ENCODE assay signal across 10 mouse cellular contexts in genomic region chr14:34508187-34508840, GRCm38 (mm10). TPM values are rescaled to one million over a fixed set of nuclear protein-coding genes. Genes with fewer than 3 reads are reported as not detected.
A peak's percentile ranks its signal among the peaks of the same experiment; 100 is the strongest.
DNase-seq lines count a peak whose midpoint lies in the region; ATAC-seq and TF ChIP-seq lines count a peak whose summit lies in the region.
"Had no signal": no experiment of that assay in that cellular context is flagged by ENCODE, and none has a peak within 500 bp of the region (broad histone marks: within the 10 kb centered on the region; RNA-seq: fewer than 3 reads in every experiment).

No protein-coding gene starts in this region.

- peaks cover 31% of the 10 kb centered on the region for H3K4me1 ChIP-seq in heart, embryonic 16.5 days (ENCODE audit: control insufficient read depth, insufficient read depth, low read length)
- H3K4me1 ChIP-seq in G1E (ENCODE audit: insufficient read depth, low read depth, low read length): peaks cover 12% of the 10 kb centered on the region
- H3K4me1 ChIP-seq in embryonic facial prominence, embryonic 15.5 days: peaks cover 19% of the 10 kb centered on the region
- peaks cover 25% of the 10 kb centered on the region for H3K4me1 ChIP-seq in megakaryocyte, embryonic 14.5 days
- peaks cover 2% of the 10 kb centered on the region; the same call in 1 of the 2 replicates for H3K4me1 ChIP-seq in kidney, adult 2 months (ENCODE audit: control insufficient read depth, insufficient read depth, low read length)

- ATAC-seq in heart, embryonic 16.5 days (replicated peaks; ENCODE audit: extremely low read depth, insufficient read depth, low FRiP score): no peak
- ATAC-seq in G1E (ENCODE audit: extremely low read depth, insufficient number of reproducible peaks, low FRiP score, poor library complexity, severe bottlenecking): peak; percentile 66
- ATAC-seq in embryonic facial prominence, embryonic 15.5 days (ENCODE audit: insufficient number of reproducible peaks, low FRiP score, low TSS enrichment, low read depth): 0 out of 2 replicates have a peak, but pooled peaks have one; percentile 32

- TF ChIP-seq CTCF in G1E (IDR thresholded peaks at IDR 0.05; ENCODE audit: low read depth, low read length): no peak
- no peak for TF ChIP-seq CTCF in kidney, adult 2 months (conservative IDR thresholded peaks at IDR 0.05; ENCODE audit: insufficient read depth, insufficient read length, low read depth, low read length)

- no peaks in the 10 kb centered on the region for H3K9me3 ChIP-seq in heart, embryonic 16.5 days (replicated peaks; ENCODE audit: control insufficient read depth, low read length)
- no peaks in the 10 kb centered on the region for H3K9me3 ChIP-seq in G1E (replicated peaks)
- H3K9me3 ChIP-seq in embryonic facial prominence, embryonic 15.5 days (replicated peaks): no peaks in the 10 kb centered on the region
- no peaks in the 10 kb centered on the region for H3K9me3 ChIP-seq in megakaryocyte, embryonic 14.5 days

- no peak overlapping the region for H3K27ac ChIP-seq in heart, embryonic 16.5 days (ENCODE audit: low read length)
- H3K27ac ChIP-seq in embryonic facial prominence, embryonic 15.5 days (replicated peaks): 0 out of 2 replicates have a peak overlapping the region, but pooled peaks have one; percentile 1
- H3K27ac ChIP-seq in kidney, adult 2 months (ENCODE audit: insufficient read depth, low read depth, low read length): no peak overlapping the region

- H3K36me3 ChIP-seq in heart, embryonic 16.5 days (ENCODE audit: control insufficient read depth, insufficient read depth): no peaks in the 10 kb centered on the region
- no peaks in the 10 kb centered on the region for H3K36me3 ChIP-seq in G1E (replicated peaks)
- H3K36me3 ChIP-seq in embryonic facial prominence, embryonic 15.5 days: no peaks in the 10 kb centered on the region
- H3K36me3 ChIP-seq in megakaryocyte, embryonic 14.5 days (replicated peaks; ENCODE audit: low read length): no peaks in the 10 kb centered on the region
- no peaks in the 10 kb centered on the region for H3K36me3 ChIP-seq in kidney, adult 2 months (ENCODE audit: control insufficient read depth, insufficient read depth, low read length)

- H3K9ac ChIP-seq in heart, embryonic 16.5 days (ENCODE audit: low read length): no peak overlapping the region
- H3K9ac ChIP-seq in embryonic facial prominence, embryonic 15.5 days: no peak overlapping the region

- 48% methylated on average over 4 of the region's 4 CpGs for WGBS in heart, embryonic 16.5 days
- 37% methylated on average over 4 of the region's 4 CpGs for WGBS in embryonic facial prominence, embryonic 15.5 days
- 46% methylated on average over 4 of the region's 4 CpGs for WGBS in kidney, adult 2 months

- no peaks in the 10 kb centered on the region; the same call in none of the 2 replicates for H3K27me3 ChIP-seq in heart, embryonic 16.5 days (ENCODE audit: control insufficient read depth, insufficient read depth, low read length)
- no peaks in the 10 kb centered on the region for H3K27me3 ChIP-seq in G1E (ENCODE audit: insufficient read depth, low read length)
- H3K27me3 ChIP-seq in embryonic facial prominence, embryonic 15.5 days: no peaks in the 10 kb centered on the region
- peaks cover 63% of the 10 kb centered on the region for H3K27me3 ChIP-seq in megakaryocyte, embryonic 14.5 days (replicated peaks)
- H3K27me3 ChIP-seq in kidney, adult 2 months (replicated peaks; ENCODE audit: control insufficient read depth, insufficient read depth, low read length): no peaks in the 10 kb centered on the region

- H3K4me2 ChIP-seq in heart, embryonic 16.5 days (ENCODE audit: low read depth, low read length): 0 out of 2 replicates have a peak overlapping the region, but pooled peaks have one; percentile 2
- no peak overlapping the region for H3K4me2 ChIP-seq in embryonic facial prominence, embryonic 15.5 days (replicated peaks)

- no peak overlapping the region for H3K4me3 ChIP-seq in heart, embryonic 16.5 days (ENCODE audit: low read length)
- H3K4me3 ChIP-seq in G1E (ENCODE audit: low read depth, low read length): no peak overlapping the region
- H3K4me3 ChIP-seq in embryonic facial prominence, embryonic 15.5 days (replicated peaks): no peak overlapping the region
- peak overlapping the region; percentile 40 for H3K4me3 ChIP-seq in megakaryocyte, embryonic 14.5 days (replicated peaks)
- no peak overlapping the region for H3K4me3 ChIP-seq in kidney, adult 2 months (ENCODE audit: insufficient read depth, low read depth, low read length)

- TF ChIP-seq POLR2A in kidney, adult 2 months (IDR thresholded peaks at IDR 0.05; ENCODE audit: low read depth, low read length): no peak

- DNase-seq in heart, adult 8-10 months (ENCODE audit: low spot score): no peak
- DNase-seq in G1E (ENCODE audit: low spot score): no peak
- no peak for DNase-seq in cerebellum, postnatal 4 days (ENCODE audit: low spot score in 2 of 2)
- no peak for DNase-seq in kidney, adult 2 months
- DNase-seq in ovary, postnatal 14 days (ENCODE audit: low spot score): no peak

RNA-seq across cellular contexts. Expression of gene Bmpr1a, which starts 5.2 kb away (rescaled TPM):
- polyA plus RNA-seq in heart, embryonic 16.5 days (2015; fragmentation: Nextera tagmentation; extraction: Ambion mirVana): 27.8 and 36.4 TPM in 2 replicates
- total RNA-seq in heart, adult 8-10 months (2022): 10 to 100 TPM; 55.7 to 68.2 (median 59.4) TPM
- total RNA-seq in G1E (2014; fragmentation: Nextera tagmentation) (not detected in 2 replicates), G1E (2017) (0.06 and 0.11 TPM in 2 replicates)
- not detected in 2 replicates for polyA plus RNA-seq in G1E (2012)
- polyA plus RNA-seq in embryonic facial prominence, embryonic 15.5 days (2015; fragmentation: Nextera tagmentation; extraction: Ambion mirVana): 51.0 and 54.2 TPM in 2 replicates
- 0.36 TPM in 1 of 2 replicates, not detected in the other for polyA plus RNA-seq in megakaryocyte, embryonic 14.5 days (2012; ENCODE audit: insufficient read depth, low replicate concordance)
- 11.0 and 11.4 TPM in 2 replicates for polyA plus RNA-seq in kidney, adult 2 months (2012; rRNA removed)

RNA-seq across cellular contexts. Expression of gene 9230112D13Rik, which starts 14.3 kb away (rescaled TPM):
- polyA plus RNA-seq in heart, embryonic 16.5 days (2015; fragmentation: Nextera tagmentation; extraction: Ambion mirVana): not detected in 2 replicates
- total RNA-seq in heart, adult 8-10 months (2022): not detected
- total RNA-seq in G1E (2014; fragmentation: Nextera tagmentation): not detected in 2 replicates
- not detected in 2 replicates for total RNA-seq in G1E (2017)
- not detected in 2 replicates for polyA plus RNA-seq in G1E (2012)
- not detected in 2 replicates for polyA plus RNA-seq in embryonic facial prominence, embryonic 15.5 days (2015; fragmentation: Nextera tagmentation; extraction: Ambion mirVana)
- polyA plus RNA-seq in megakaryocyte, embryonic 14.5 days (2012; ENCODE audit: insufficient read depth, low replicate concordance): not detected in 2 replicates
- not detected in 2 replicates for polyA plus RNA-seq in kidney, adult 2 months (2012; rRNA removed)
- polyA plus RNA-seq: limb, embryonic 11.5 days; spleen, adult 2 months had no signal
